Mouse (Mus musculus) spleen, adult 2 months (tissue): ENCODE data around the gene Slc16a13. TPM values are rescaled to one million over a fixed set of nuclear protein-coding genes. Genes with fewer than 3 reads are reported as not detected.

Experiments used
- DNase-seq, 2 experiments: peaks; one replicate each; pipeline versions ENCODE4 v3.0.0 to v3.0.0-alpha.2; 2012 to 2021; ENCODE audit warnings: low spot score in 2 of 2, low read depth in 1 of 2
- H3K27ac ChIP-seq: fragments of 200-500 bp; 2 replicates; pipeline ENCODE4 v1.5.1; 2012; ENCODE audit warnings: low read length, inconsistent platforms; ENCODE audit not compliant: insufficient read depth
- H3K27me3 ChIP-seq: fragments of 200-500 bp; 2 replicates; pipeline ENCODE4 v1.6.1; 2012; ENCODE audit warnings: mild to moderate bottlenecking, moderate library complexity, low read length, inconsistent platforms; ENCODE audit not compliant: control insufficient read depth, insufficient read depth
- H3K36me3 ChIP-seq: fragments of 200-500 bp; 2 replicates; pipeline ENCODE4 v1.6.1; 2012; ENCODE audit warnings: mild to moderate bottlenecking, low read length, inconsistent platforms; ENCODE audit not compliant: control insufficient read depth, insufficient read depth
- H3K4me1 ChIP-seq: fragments of 200-500 bp; 2 replicates; pipeline ENCODE4 v1.6.1; 2011; ENCODE audit warnings: inconsistent platforms; ENCODE audit not compliant: control insufficient read depth, insufficient read depth, insufficient read length
- H3K4me3 ChIP-seq: fragments of 200-500 bp; 2 replicates; pipeline ENCODE4 v1.5.1; 2011; ENCODE audit warnings: mild to moderate bottlenecking, inconsistent platforms; ENCODE audit not compliant: insufficient read depth, insufficient read length; ENCODE audit errors: extremely low read depth
- CTCF ChIP-seq: fragments of 200-500 bp; IDR thresholded peaks from 2 replicates; pipeline ENCODE4 v1.5.1; 2011; ENCODE audit warnings: mild to moderate bottlenecking, inconsistent platforms; ENCODE audit not compliant: insufficient read depth, insufficient read length, insufficient replicate concordance; ENCODE audit errors: extremely low read depth
- POLR2A ChIP-seq: fragments of 200-500 bp; IDR thresholded peaks from 2 replicates; pipeline ENCODE4 v1.6.1; 2011; ENCODE audit warnings: low read depth, low read length, inconsistent platforms
- WGBS: fragments of 180-500 bp; shearing (Covaris S2); methylation state at CpG from one replicate; pipeline ENCODE4 v1.1.7; 2018; 5-methylcytosine and 5-hydroxymethylcytosine counted together
- polyA plus RNA-seq: library from polyadenylated mRNA; depleted of rRNA; stranded (reverse); fragments of >200 nt; gene quantifications from 2 replicates; pipeline ENCODE4 v1.2.3, GENCODE M21; 2012

The Slc16a13 gene
- polyA plus RNA-seq, 1 experiment = 5.6 TPM

GRCm38 (mm10) chr11:70206801-70207200, 14.1 kb downstream of the Slc16a13 start:
- no peak for DNase-seq
- no peaks in the 10 kb centered on the region for H3K27me3 ChIP-seq
- no peaks in the 10 kb centered on the region for H3K36me3 ChIP-seq
- H3K27ac ChIP-seq = no peak overlapping the region
- TF ChIP-seq CTCF = no peak
- TF ChIP-seq POLR2A = no peak
- 59% methylated on average over 2 of the region's 2 CpGs for WGBS
- H3K4me1 ChIP-seq = no peaks in the 10 kb centered on the region
- no peak overlapping the region for H3K4me3 ChIP-seq

GRCm38 (mm10) chr11:70201691-70202090, 19.2 kb downstream of the Slc16a13 start:
- no peaks in the 10 kb centered on the region for H3K36me3 ChIP-seq
- TF ChIP-seq CTCF (peak; percentile 92), POLR2A (no peak)
- no peaks in the 10 kb centered on the region for H3K4me1 ChIP-seq
- no peaks in the 10 kb centered on the region for H3K27me3 ChIP-seq
- no peak overlapping the region for H3K27ac ChIP-seq
- WGBS = 55% methylated on average over 5 of the region's 5 CpGs
- DNase-seq = peak; percentile 31 to 69
- no peak overlapping the region for H3K4me3 ChIP-seq

- H3K4me1 ChIP-seq = no peaks in the 10 kb centered on the region
- no peak overlapping the region for H3K27ac ChIP-seq
- H3K4me3 ChIP-seq = no peak overlapping the region
- 84% methylated on average over 5 of the region's 5 CpGs for WGBS
- no peaks in the 10 kb centered on the region for H3K36me3 ChIP-seq
- no peak for TF ChIP-seq CTCF
- TF ChIP-seq POLR2A = no peak
- H3K27me3 ChIP-seq = no peaks in the 10 kb centered on the region
- DNase-seq = no peak
Measured at GRCm38 (mm10) chr11:70200036-70200608, 20.7 kb downstream of the Slc16a13 start.

- Histone ChIP-seq H3K27me3 (no peaks in the 10 kb centered on the region), H3K27ac (no peak overlapping the region), H3K36me3 (no peaks in the 10 kb centered on the region), H3K4me1 (no peaks in the 10 kb centered on the region), H3K4me3 (no peak overlapping the region)
- no peak for DNase-seq
- WGBS = 82% methylated on average over 8 of the region's 8 CpGs
- TF ChIP-seq POLR2A = no peak
- no peak for TF ChIP-seq CTCF
Measured at GRCm38 (mm10) chr11:70199107-70199506, 21.8 kb downstream of the Slc16a13 start.

GRCm38 (mm10) chr11:70198332-70198731, 22.5 kb downstream of the Slc16a13 start:
- Histone ChIP-seq H3K27me3 (no peaks in the 10 kb centered on the region), H3K4me3 (no peak overlapping the region), H3K27ac (no peak overlapping the region), H3K36me3 (no peaks in the 10 kb centered on the region), H3K4me1 (no peaks in the 10 kb centered on the region)
- WGBS = 45% methylated on average over 3 of the region's 3 CpGs
- no peak for DNase-seq
- TF ChIP-seq CTCF (no peak), POLR2A (no peak)

GRCm38 (mm10) chr11:70193354-70194285, 27.2 kb downstream of the Slc16a13 start:
- WGBS = 65% methylated on average over 11 of the region's 11 CpGs
- no peaks in the 10 kb centered on the region; the same call in 1 of the 2 replicates for H3K4me1 ChIP-seq
- H3K36me3 ChIP-seq = no peaks in the 10 kb centered on the region
- H3K27ac ChIP-seq = no peak overlapping the region
- no peak overlapping the region for H3K4me3 ChIP-seq
- TF ChIP-seq CTCF (no peak), POLR2A (no peak)
- H3K27me3 ChIP-seq = no peaks in the 10 kb centered on the region
- DNase-seq = no peak

GRCm38 (mm10) chr11:70192157-70192556, 28.7 kb downstream of the Slc16a13 start:
- Histone ChIP-seq H3K27me3 (no peaks in the 10 kb centered on the region), H3K27ac (no peak overlapping the region), H3K36me3 (no peaks in the 10 kb centered on the region), H3K4me1 (no peaks in the 10 kb centered on the region; the same call in 1 of the 2 replicates), H3K4me3 (no peak overlapping the region)
- 72% methylated on average over 4 of the region's 4 CpGs for WGBS
- DNase-seq = no peak
- TF ChIP-seq POLR2A (no peak), CTCF (no peak)
